Mouse (Mus musculus) midbrain, embryonic 11.5 days (tissue): ENCODE results near the gene Zfp281. TPM values are rescaled to one million over a fixed set of nuclear protein-coding genes. Genes with fewer than 3 reads are reported as not detected.
A peak's percentile ranks its signal among the peaks of the same experiment; 100 is the strongest.

Source experiments
- ATAC-seq: fragments of 200-750 bp; cut with Nextera tagmentation; 2 replicates; pipeline ENCODE4 v1.8.0; 2017; ENCODE audit warnings: moderate TSS enrichment, moderate library complexity; ENCODE audit not compliant: low FRiP score
- DNase-seq: peaks from one replicate; pipeline ENCODE4 v3.0.0; 2015; ENCODE audit warnings: low spot score; ENCODE audit errors: missing footprints
- H3K27ac ChIP-seq: fragments of 300-500 bp; sonication (generic); 2 replicates; pipeline ENCODE4 v1.5.1; 2014; ENCODE audit warnings: low read depth, low read length
- H3K27me3 ChIP-seq: fragments of 300-500 bp; sonication (generic); 2 replicates; pipeline ENCODE4 v1.6.1; 2014; ENCODE audit warnings: mild to moderate bottlenecking, low read length, moderate library complexity, mixed read lengths; ENCODE audit not compliant: control insufficient read depth, insufficient read depth
- H3K36me3 ChIP-seq: fragments of 300-500 bp; sonication (generic); 2 replicates; pipeline ENCODE4 v1.6.1; 2014; ENCODE audit warnings: mild to moderate bottlenecking, low read length, moderate library complexity, mixed read lengths; ENCODE audit not compliant: control insufficient read depth, insufficient read depth
- H3K4me1 ChIP-seq: fragments of 300-500 bp; sonication (generic); 2 replicates; pipeline ENCODE4 v1.6.1; 2014; ENCODE audit warnings: low read length; ENCODE audit not compliant: control insufficient read depth, insufficient read depth
- H3K4me2 ChIP-seq: fragments of 300-500 bp; sonication (generic); 2 replicates; pipeline ENCODE4 v1.6.1; 2014; ENCODE audit warnings: mild to moderate bottlenecking, moderate library complexity
- H3K4me3 ChIP-seq: fragments of 300-500 bp; sonication (generic); 2 replicates; pipeline ENCODE4 v1.5.1; 2014; ENCODE audit warnings: low read depth, low read length
- H3K9ac ChIP-seq: fragments of 300-500 bp; sonication (generic); 2 replicates; pipeline ENCODE4 v1.6.1; 2014; ENCODE audit warnings: low read length
- H3K9me3 ChIP-seq: fragments of 300-500 bp; sonication (generic); 2 replicates; pipeline ENCODE4 v1.6.1; 2016; ENCODE audit warnings: low read length; ENCODE audit not compliant: control insufficient read depth
- WGBS: fragments of 180-500 bp; shearing (Covaris S2); extraction: QIAGEN DNeasy Blood & Tissue Kit; methylation state at CpG from one replicate; pipeline ENCODE4 v1.1.7; 2014; 5-methylcytosine and 5-hydroxymethylcytosine counted together
- polyA plus RNA-seq: library from polyadenylated mRNA; unstranded; fragments of >200 nt; fragmentation: Nextera tagmentation; extraction: Ambion mirVana; gene quantifications from 2 replicates; pipeline ENCODE4 v1.2.1, GENCODE M21; 2014

Gene Zfp281
- polyA plus RNA-seq, 1 experiment from 2014 or later = 42.1 TPM

- Histone ChIP-seq H3K27me3 (no peaks in the 10 kb centered on the region), H3K36me3 (no peaks in the 10 kb centered on the region), H3K9me3 (no peaks in the 10 kb centered on the region), H3K9ac (no peak overlapping the region), H3K4me2 (no peak overlapping the region), H3K4me3 (no peak overlapping the region), H3K27ac (no peak overlapping the region), H3K4me1 (0 out of 2 replicates have a peak, but pooled peaks cover 3% of the 10 kb centered on the region)
- DNase-seq (no peak), ATAC-seq (no peak)
- 37% methylated on average over 4 of the region's 4 CpGs for WGBS
Observed at GRCm38 (mm10) chr1:136673293-136673692, 48.6 kb downstream of the Zfp281 start.

- no peak overlapping the region for H3K4me3 ChIP-seq
Observed at GRCm38 (mm10) chr1:136674548-136675455, 50.1 kb downstream of the Zfp281 start.

DNA sequence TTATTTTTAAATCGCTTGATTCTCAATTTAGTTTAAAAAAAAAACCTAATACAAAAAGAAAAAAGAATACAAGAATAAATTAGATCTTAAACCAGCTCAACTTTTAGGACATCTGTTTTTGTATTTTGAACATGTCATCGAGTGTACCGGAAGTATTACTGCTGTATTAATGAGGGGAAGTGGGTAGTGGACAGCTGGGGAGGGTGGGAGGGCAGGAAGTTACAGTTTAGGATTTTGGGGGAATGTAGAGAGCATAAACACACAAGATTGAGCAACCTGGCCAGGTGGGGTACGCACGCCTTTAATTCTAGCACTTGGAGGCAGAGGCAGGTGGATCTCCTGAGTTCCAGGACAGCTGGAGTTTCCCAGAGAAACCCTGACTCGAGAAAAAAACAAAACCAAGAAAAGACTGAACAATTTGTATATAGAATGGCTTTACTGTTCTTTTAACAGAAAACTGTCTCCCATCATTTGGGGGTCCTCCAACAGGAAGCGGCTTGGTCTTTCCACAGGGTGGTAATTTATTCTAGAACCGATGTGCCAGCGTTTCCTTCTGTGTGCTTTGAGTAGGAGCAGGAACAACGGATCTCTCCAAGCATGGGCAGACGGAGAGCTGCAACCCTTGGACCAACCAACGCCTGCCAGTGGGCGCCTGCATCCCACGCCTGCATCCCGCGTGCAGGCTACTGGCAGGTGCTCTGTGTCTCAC lies 51.2 kb downstream of the Zfp281 start:
- 0 out of 2 replicates have a peak, but pooled peaks cover 3% of the 10 kb centered on the region for H3K4me1 ChIP-seq
- H3K4me3 ChIP-seq = no peak overlapping the region
- no peaks in the 10 kb centered on the region for H3K36me3 ChIP-seq
- no peak for DNase-seq
- no peaks in the 10 kb centered on the region for H3K27me3 ChIP-seq
- no peak overlapping the region for H3K27ac ChIP-seq
- ATAC-seq = no peak
- H3K9ac ChIP-seq = no peak overlapping the region
- H3K9me3 ChIP-seq = no peaks in the 10 kb centered on the region
- 89% methylated on average over 16 of the region's 16 CpGs for WGBS
- H3K4me2 ChIP-seq = no peak overlapping the region

More at GRCm38 (mm10) chr1:136674548-136675455, 50.1 kb downstream of the Zfp281 start:
- no peaks in the 10 kb centered on the region for H3K9me3 ChIP-seq
- no peak overlapping the region for H3K27ac ChIP-seq
- 0 out of 2 replicates have a peak, but pooled peaks cover 3% of the 10 kb centered on the region for H3K4me1 ChIP-seq
- ATAC-seq (no peak), DNase-seq (peak; percentile 92)
- no peaks in the 10 kb centered on the region for H3K36me3 ChIP-seq
- WGBS = 11% methylated on average over 25 of the region's 25 CpGs
- H3K4me2 ChIP-seq = no peak overlapping the region
- no peak overlapping the region; the same call in 1 of the 2 replicates for H3K9ac ChIP-seq
- H3K27me3 ChIP-seq = no peaks in the 10 kb centered on the region

DNA sequence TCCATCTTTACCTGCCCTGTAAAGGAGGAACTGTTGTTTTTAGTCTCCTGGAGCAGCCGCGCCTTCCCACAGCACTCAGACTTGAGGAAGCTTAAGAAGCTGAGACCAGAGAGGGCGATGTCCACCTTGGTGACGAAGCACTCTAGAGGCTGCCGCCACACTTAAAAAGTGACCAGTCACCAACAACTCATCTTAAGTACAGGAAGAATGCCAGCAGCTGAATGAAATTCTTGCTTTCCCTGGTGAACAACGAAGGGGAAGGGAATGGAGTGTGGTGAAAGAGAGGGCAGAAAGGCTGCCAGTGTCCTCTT lies 51.7 kb downstream of the Zfp281 start:
- WGBS = 82% methylated on average over 6 of the region's 6 CpGs
- H3K9me3 ChIP-seq = no peaks in the 10 kb centered on the region
- no peak for DNase-seq

GRCm38 (mm10) chr1:136677847-136678325 lies 53.2 kb downstream of the Zfp281 start:
- 0 out of 2 replicates have a peak, but pooled peaks cover 3% of the 10 kb centered on the region for H3K4me1 ChIP-seq
- H3K4me2 ChIP-seq = no peak overlapping the region
- H3K4me3 ChIP-seq = no peak overlapping the region
- WGBS = 74% methylated on average over 3 of the region's 3 CpGs
- H3K36me3 ChIP-seq = no peaks in the 10 kb centered on the region
- no peak for DNase-seq
- no peak for ATAC-seq
- H3K27me3 ChIP-seq = no peaks in the 10 kb centered on the region
- no peak overlapping the region for H3K9ac ChIP-seq
- no peaks in the 10 kb centered on the region for H3K9me3 ChIP-seq
- no peak overlapping the region for H3K27ac ChIP-seq

More for the DNA sequence above, 51.7 kb downstream of the Zfp281 start:
- Histone ChIP-seq H3K27me3 (no peaks in the 10 kb centered on the region), H3K27ac (no peak overlapping the region), H3K4me2 (no peak overlapping the region), H3K36me3 (no peaks in the 10 kb centered on the region), H3K4me1 (0 out of 2 replicates have a peak, but pooled peaks cover 3% of the 10 kb centered on the region), H3K9ac (no peak overlapping the region), H3K4me3 (no peak overlapping the region)
- no peak for ATAC-seq

DNA sequence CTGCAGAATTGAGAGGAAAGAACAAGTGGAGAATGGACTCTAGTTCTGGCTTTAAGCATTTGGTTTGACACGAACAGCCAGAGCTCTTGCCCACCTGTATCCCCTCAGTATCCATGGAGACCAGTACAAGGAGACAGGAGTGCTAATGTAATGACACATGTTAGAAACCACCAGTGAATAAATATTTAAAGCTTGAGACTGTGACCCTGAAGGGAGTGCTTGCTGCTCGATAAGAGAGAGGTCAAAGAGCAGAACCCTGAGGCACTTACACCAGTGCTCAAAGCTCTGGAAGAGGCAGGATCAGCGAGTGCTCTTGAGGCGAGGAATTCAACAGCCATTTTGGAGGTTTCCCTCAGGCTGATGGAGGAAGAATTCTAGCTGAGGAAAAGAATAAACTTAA lies 54.1 kb downstream of the Zfp281 start:
- Histone ChIP-seq H3K9me3 (no peaks in the 10 kb centered on the region), H3K4me3 (no peak overlapping the region), H3K36me3 (no peaks in the 10 kb centered on the region), H3K4me2 (no peak overlapping the region), H3K4me1 (0 out of 2 replicates have a peak, but pooled peaks cover 3% of the 10 kb centered on the region), H3K9ac (no peak overlapping the region), H3K27ac (no peak overlapping the region), H3K27me3 (no peaks in the 10 kb centered on the region)
- ATAC-seq (no peak), DNase-seq (no peak)
- 62% methylated on average over 4 of the region's 4 CpGs for WGBS

Other genes starting within 250 kb of the Zfp281 start
- 20.3 and 20.5 TPM in 2 replicates for gene Ddx59, start 209.6 kb upstream of the Zfp281 start, polyA plus RNA-seq
- 7.4 and 8.0 TPM in 2 replicates for gene Kif14, start 158.6 kb upstream of the Zfp281 start, polyA plus RNA-seq